Mouse (Mus musculus) liver, embryonic 12.5 days (tissue): ENCODE data around the gene Gm17018. TPM values are rescaled to one million over a fixed set of nuclear protein-coding genes. Genes with fewer than 3 reads are reported as not detected.

Experiments used
- ATAC-seq: fragments of 200-750 bp; cut with Nextera tagmentation; 2 replicates; pipeline ENCODE4 v1.8.0; 2017; ENCODE audit warnings: moderate number of reproducible peaks, mild to moderate bottlenecking, moderate library complexity
- H3K27ac ChIP-seq: fragments of 300-500 bp; sonication (generic); 2 replicates; pipeline ENCODE4 v1.5.1; 2016; ENCODE audit warnings: mild to moderate bottlenecking
- H3K27me3 ChIP-seq: fragments of 300-500 bp; sonication (generic); replicated peaks from 2 replicates; pipeline ENCODE4 v1.6.1; 2016; ENCODE audit warnings: mild to moderate bottlenecking, moderate library complexity
- H3K36me3 ChIP-seq: fragments of 300-500 bp; sonication (generic); 2 replicates; pipeline ENCODE4 v1.6.1; 2016; ENCODE audit warnings: mild to moderate bottlenecking, moderate library complexity
- H3K4me1 ChIP-seq: fragments of 300-500 bp; sonication (generic); 2 replicates; pipeline ENCODE4 v1.6.1; 2016
- H3K4me2 ChIP-seq: fragments of 300-500 bp; sonication (generic); 2 replicates; pipeline ENCODE4 v1.6.1; 2016; ENCODE audit warnings: mild to moderate bottlenecking, moderate library complexity
- H3K4me3 ChIP-seq: fragments of 300-500 bp; sonication (generic); 2 replicates; pipeline ENCODE4 v1.5.1; 2016; ENCODE audit warnings: mild to moderate bottlenecking, moderate library complexity
- H3K9ac ChIP-seq: fragments of 300-500 bp; sonication (generic); 2 replicates; pipeline ENCODE4 v1.6.1; 2016; ENCODE audit warnings: mild to moderate bottlenecking, moderate library complexity
- H3K9me3 ChIP-seq: fragments of 300-500 bp; sonication (generic); replicated peaks from 2 replicates; pipeline ENCODE4 v1.6.1; 2016; ENCODE audit warnings: mild to moderate bottlenecking, moderate library complexity
- WGBS: fragments of 180-500 bp; shearing (Covaris S2); methylation state at CpG from one replicate; pipeline ENCODE4 v1.1.7; 2016; ENCODE audit not compliant: insufficient replicate concordance; 5-methylcytosine and 5-hydroxymethylcytosine counted together
- polyA plus RNA-seq: library from polyadenylated mRNA; unstranded; fragments of >200 nt; fragmentation: Nextera tagmentation; extraction: Ambion mirVana; gene quantifications from 2 replicates; pipeline ENCODE4 v1.2.1, GENCODE M21; 2016

The Gm17018 gene
- polyA plus RNA-seq, 1 experiment from 2014 or later: 25.5 TPM

DNA sequence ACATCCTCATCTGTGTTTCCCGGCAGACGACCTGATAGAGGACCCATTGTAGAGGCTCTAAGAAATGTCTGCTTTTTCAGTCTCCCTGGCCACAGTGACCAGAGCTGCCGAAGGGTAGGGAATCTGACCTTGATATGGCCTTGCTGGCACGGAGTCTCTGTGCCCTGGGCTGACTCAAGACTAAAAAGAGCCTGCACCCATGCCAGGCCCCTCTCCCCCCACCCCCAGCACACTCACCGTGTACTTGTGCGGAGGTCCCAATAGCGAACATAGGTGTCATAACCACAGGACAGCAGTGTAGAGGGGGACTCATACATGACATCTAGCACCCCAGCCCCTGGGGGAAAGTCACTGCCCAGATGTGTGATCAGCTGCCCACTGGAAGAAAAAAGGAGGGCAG, 19.0 kb downstream of the Gm17018 start:
- H3K4me1 ChIP-seq: peaks cover 46% of the 10 kb centered on the region
- 84% methylated on average over 7 of the region's 7 CpGs for WGBS

DNA sequence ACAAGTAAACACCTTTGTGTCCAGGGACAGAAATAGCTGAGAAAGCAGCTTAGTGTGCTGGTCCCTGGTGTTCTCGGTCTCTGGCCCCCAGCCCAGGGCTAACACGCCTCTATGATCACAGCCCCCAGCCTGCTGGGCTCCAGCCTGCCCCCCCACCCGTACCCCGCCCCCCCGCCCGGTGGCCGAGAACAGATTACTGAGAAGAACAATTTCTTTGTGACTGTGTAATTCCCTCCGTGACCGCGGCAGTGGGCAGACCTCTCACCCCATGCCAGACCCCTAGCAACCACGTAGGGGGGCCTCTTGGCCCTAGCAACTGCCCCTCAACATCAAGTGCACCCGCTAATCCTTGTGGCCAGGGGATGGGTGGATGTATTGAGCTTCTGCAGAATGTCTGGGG, 19.8 kb downstream of the Gm17018 start:
- H3K27ac ChIP-seq: no peak overlapping the region
- H3K9ac ChIP-seq: no peak overlapping the region
- H3K36me3 ChIP-seq: peaks cover 46% of the 10 kb centered on the region
- H3K4me1 ChIP-seq: peaks cover 38% of the 10 kb centered on the region
- 77% methylated on average over 12 of the region's 12 CpGs for WGBS
- no peaks in the 10 kb centered on the region for H3K27me3 ChIP-seq
- ATAC-seq: no peak
- H3K4me2 ChIP-seq: no peak overlapping the region
- no peaks in the 10 kb centered on the region for H3K9me3 ChIP-seq
- H3K4me3 ChIP-seq: no peak overlapping the region

More for the DNA sequence above, 19.0 kb downstream of the Gm17018 start:
- H3K4me3 ChIP-seq: no peak overlapping the region
- H3K27me3 ChIP-seq: no peaks in the 10 kb centered on the region
- no peak overlapping the region for H3K4me2 ChIP-seq
- ATAC-seq: no peak
- peaks cover 46% of the 10 kb centered on the region for H3K36me3 ChIP-seq
- H3K9ac ChIP-seq: no peak overlapping the region
- H3K27ac ChIP-seq: no peak overlapping the region
- no peaks in the 10 kb centered on the region for H3K9me3 ChIP-seq

DNA sequence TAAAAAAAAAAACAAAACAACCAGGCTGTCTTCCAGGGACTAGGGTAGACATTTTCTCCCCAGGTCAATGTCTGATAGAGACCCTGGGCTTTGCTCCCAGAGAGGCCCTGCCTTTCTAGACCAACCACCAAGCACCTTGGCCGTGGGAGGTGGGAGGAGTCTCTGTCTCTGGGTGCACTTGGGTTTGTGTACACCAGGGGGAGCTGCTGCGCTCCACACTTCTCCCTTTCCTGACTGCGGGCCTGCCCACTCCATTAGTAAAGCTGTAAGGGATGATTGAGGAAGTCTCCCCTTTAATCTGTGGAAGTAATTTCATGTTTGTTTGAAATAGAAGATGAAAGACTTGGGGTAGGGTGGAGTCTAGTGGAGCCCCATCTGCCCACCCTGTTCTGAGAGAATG, 20.8 kb downstream of the Gm17018 start:
- no peak overlapping the region for H3K4me2 ChIP-seq
- H3K4me3 ChIP-seq: no peak overlapping the region
- peaks cover 28% of the 10 kb centered on the region for H3K4me1 ChIP-seq
- peaks cover 44% of the 10 kb centered on the region for H3K36me3 ChIP-seq
- H3K27me3 ChIP-seq: no peaks in the 10 kb centered on the region
- H3K27ac ChIP-seq: no peak overlapping the region
- 25% methylated on average over 3 of the region's 3 CpGs for WGBS
- H3K9me3 ChIP-seq: no peaks in the 10 kb centered on the region
- ATAC-seq: peak; percentile 56
- no peak overlapping the region for H3K9ac ChIP-seq

DNA sequence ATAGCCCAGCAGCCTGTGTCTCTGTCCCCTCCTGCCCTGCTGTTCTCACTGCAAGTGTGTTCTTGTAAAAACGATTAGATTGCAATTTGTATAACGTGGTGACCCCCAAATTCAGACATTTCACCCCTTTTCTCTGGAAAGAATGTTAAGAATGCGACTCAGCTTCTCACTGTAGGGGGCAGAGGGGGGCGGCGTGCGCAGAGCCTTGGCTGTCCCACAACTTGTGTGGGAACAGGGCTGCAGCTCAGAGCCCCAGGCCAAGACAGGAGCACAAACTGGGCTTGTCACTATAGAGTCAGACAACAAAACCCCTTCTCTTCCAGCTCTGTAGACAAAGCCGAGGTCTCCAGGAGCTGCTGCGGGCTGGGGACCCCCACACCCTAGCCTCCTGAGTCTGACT, 21.7 kb downstream of the Gm17018 start:
- WGBS: 54% methylated on average over 8 of the region's 8 CpGs
- peaks cover 19% of the 10 kb centered on the region for H3K4me1 ChIP-seq

DNA sequence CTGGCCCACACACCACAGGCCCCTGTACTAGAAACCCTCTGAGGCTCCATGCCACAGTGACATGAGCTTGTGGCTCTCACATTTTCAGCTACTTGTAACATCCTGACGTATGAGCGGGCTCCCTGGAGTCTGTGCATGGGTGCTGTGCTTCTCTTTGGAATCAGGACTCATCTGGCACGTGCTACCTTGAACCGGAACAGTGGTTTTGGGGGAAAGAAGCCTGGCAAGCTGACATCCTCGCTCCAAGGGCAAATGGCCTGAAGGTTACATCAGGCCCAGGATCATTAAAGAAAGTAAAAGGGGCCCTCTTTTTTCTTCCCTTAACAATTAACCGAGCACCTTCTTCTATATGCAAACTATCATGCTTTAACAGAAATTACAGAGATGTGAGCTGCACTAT, 22.7 kb downstream of the Gm17018 start:
- Histone ChIP-seq H3K36me3 (peaks cover 28% of the 10 kb centered on the region), H3K9ac (no peak overlapping the region), H3K9me3 (no peaks in the 10 kb centered on the region), H3K27me3 (no peaks in the 10 kb centered on the region), H3K27ac (no peak overlapping the region), H3K4me1 (peaks cover 12% of the 10 kb centered on the region), H3K4me2 (no peak overlapping the region), H3K4me3 (no peak overlapping the region)
- 90% methylated on average over 6 of the region's 6 CpGs for WGBS
- ATAC-seq: no peak

More for the DNA sequence above, 21.7 kb downstream of the Gm17018 start:
- H3K36me3 ChIP-seq: peaks cover 38% of the 10 kb centered on the region
- H3K4me3 ChIP-seq: no peak overlapping the region
- no peak overlapping the region for H3K9ac ChIP-seq
- ATAC-seq: no peak
- H3K4me2 ChIP-seq: no peak overlapping the region
- no peaks in the 10 kb centered on the region for H3K9me3 ChIP-seq
- no peaks in the 10 kb centered on the region for H3K27me3 ChIP-seq
- no peak overlapping the region for H3K27ac ChIP-seq

DNA sequence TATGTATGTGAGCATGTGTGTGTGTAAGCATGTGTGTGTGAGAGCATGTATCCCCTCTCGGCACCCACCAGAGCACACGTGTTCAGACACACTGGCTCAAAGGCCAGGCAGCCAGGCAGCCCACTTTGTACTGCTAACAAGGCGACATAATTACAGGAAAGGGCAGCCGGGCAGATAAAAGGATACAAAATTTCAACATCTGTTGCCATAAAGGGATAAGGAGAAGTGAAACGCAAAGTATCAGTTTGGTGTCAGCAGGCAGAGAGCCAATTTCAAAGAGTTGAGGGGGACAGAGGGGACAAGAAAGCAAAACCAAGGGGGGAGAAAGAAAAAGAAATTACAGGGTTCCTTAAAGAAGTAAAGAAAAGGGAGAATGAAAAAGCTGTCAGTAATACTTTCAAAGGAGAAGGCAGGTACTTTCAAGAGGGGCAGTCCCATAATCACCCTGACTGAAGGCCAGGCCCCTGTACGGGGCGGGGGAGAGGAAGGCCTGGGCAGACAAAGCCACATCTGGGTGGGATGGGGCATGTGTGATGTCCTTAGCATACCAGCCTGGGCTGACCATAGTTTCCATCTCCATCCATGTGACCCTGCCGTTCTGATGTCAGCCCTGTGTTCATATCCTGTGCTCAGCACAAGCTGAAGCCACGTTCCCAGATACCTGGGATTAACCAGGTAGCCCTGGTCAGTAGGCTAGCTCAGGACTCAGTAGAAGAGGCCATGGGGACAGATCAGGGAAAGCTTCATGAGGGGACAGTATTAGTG, 24.6 kb downstream of the Gm17018 start:
- Histone ChIP-seq H3K4me3 (no peak overlapping the region), H3K27me3 (no peaks in the 10 kb centered on the region), H3K9me3 (no peaks in the 10 kb centered on the region), H3K9ac (no peak overlapping the region), H3K36me3 (peaks cover 11% of the 10 kb centered on the region; the same call in 1 of the 2 replicates), H3K4me1 (peaks cover 12% of the 10 kb centered on the region), H3K27ac (no peak overlapping the region), H3K4me2 (no peak overlapping the region)
- no peak for ATAC-seq
- WGBS: 67% methylated on average over 9 of the region's 9 CpGs

DNA sequence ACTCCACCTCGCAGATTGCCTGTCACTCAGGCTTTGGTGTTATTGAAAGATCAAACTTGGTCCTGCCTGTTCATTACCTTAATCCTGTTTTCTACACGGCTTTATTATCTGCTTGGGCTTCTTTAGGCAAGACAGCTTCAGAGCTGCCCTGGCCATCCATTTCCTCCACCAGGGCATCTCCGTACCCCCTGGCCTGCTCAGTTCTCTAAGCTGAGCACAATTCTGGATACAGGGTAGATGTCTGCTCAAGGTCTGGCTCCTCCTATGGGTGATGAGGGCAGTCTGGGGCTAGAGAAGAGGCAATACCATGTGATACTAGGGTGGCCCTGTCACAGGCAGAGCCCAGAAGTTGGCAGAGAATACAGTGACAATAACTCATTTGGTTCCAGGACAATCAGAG, 26.4 kb downstream of the Gm17018 start:
- H3K36me3 ChIP-seq: peaks cover 7% of the 10 kb centered on the region
- no peak overlapping the region for H3K4me3 ChIP-seq
- H3K4me1 ChIP-seq: peaks cover 15% of the 10 kb centered on the region
- H3K4me2 ChIP-seq: no peak overlapping the region
- H3K9me3 ChIP-seq: no peaks in the 10 kb centered on the region
- no peak overlapping the region for H3K27ac ChIP-seq
- no peaks in the 10 kb centered on the region for H3K27me3 ChIP-seq
- no peak overlapping the region for H3K9ac ChIP-seq
- WGBS: 83% methylated on average over 3 of the region's 3 CpGs
- no peak for ATAC-seq

DNA sequence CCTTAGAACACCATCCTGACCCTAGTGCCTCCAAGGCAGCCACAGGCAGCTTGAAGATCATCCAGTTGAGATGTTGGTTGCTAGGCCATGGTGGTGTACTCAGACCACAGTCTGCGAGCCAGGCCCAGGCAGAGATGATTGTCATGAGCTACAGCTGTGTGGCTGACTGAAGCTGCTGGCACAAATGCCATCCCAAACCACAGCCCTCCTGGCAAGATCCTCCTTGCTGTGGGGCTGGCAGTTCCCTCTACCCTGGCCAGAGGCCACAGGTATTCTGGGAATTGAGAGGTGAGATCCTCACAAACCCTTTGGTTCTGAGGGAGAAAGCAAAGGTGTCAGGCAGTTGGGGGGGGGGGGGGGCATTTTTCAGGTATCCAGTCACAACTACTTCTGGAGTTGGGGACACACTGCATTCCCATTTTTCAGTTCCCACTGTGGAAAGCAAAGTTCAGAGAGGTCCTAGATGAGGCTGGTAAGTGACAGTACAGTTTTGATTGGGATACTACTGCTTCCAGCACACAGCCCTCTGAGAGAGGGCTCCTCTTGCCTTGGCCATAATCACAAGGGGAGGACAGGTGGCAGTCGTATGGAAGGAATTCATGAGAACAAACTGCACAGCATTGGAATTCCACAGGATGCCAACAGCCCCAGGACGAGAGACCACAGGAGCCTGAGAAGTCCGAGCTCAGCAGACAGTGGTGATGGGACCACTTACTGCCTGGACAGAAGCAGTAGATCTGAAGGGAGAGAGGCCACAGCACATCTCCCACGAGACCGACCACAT, 27.3 kb downstream of the Gm17018 start:
- H3K4me3 ChIP-seq: no peak overlapping the region
- H3K27me3 ChIP-seq: no peaks in the 10 kb centered on the region
- no peak overlapping the region for H3K9ac ChIP-seq
- ATAC-seq: no peak
- H3K36me3 ChIP-seq: peaks cover 7% of the 10 kb centered on the region
- H3K27ac ChIP-seq: no peak overlapping the region
- WGBS: 88% methylated on average over 6 of the region's 6 CpGs
- H3K9me3 ChIP-seq: no peaks in the 10 kb centered on the region
- no peak overlapping the region for H3K4me2 ChIP-seq
- H3K4me1 ChIP-seq: peaks cover 15% of the 10 kb centered on the region

DNA sequence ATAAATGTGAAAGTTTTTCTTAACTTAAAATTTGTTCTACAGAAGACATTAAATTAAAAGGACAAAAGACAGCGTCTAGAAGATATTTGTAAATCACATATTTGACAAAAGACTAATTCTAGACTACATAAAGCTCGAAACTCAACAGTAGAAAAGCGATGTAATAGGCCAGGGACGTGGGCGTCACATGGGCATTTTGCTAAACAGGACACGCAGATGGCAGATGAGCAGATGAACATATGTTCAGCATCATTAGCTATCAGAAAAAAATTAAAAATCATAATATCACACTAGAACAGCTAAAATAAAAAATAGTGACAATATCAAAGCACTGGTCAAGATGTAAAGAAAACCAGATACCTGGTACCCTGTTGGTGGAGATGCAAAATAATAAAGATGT, 29.3 kb downstream of the Gm17018 start:
- WGBS: 85% methylated on average over 6 of the region's 6 CpGs
- peaks cover 20% of the 10 kb centered on the region for H3K4me1 ChIP-seq
- no peaks in the 10 kb centered on the region for H3K27me3 ChIP-seq
- H3K9ac ChIP-seq: no peak overlapping the region
- peaks cover 4% of the 10 kb centered on the region for H3K36me3 ChIP-seq
- no peak overlapping the region for H3K4me2 ChIP-seq
- H3K9me3 ChIP-seq: no peaks in the 10 kb centered on the region
- no peak overlapping the region for H3K4me3 ChIP-seq
- ATAC-seq: no peak
- H3K27ac ChIP-seq: no peak overlapping the region

DNA sequence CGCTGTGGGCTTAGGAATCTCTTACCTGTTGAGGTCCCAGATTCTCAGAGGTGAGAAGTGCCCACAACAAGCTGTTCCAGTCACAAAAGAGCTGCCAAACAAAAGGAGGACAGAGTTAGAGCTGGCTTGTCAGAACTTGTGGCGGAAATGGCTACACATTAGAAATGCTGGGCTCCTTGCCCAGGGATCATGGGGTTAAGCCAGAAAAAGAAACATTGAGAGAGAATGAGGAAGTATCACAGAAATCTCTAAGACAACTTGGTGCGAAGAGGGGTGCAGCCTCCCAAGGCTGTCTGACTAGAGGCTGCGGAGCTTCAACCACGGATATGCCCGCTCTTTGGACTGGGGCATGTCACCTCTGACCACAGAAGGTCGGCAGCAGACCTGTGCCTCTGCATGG, 31.3 kb downstream of the Gm17018 start:
- Histone ChIP-seq H3K4me2 (no peak overlapping the region), H3K4me3 (no peak overlapping the region), H3K4me1 (peaks cover 20% of the 10 kb centered on the region), H3K36me3 (peaks cover 4% of the 10 kb centered on the region), H3K9me3 (no peaks in the 10 kb centered on the region), H3K9ac (no peak overlapping the region), H3K27ac (no peak overlapping the region), H3K27me3 (no peaks in the 10 kb centered on the region)
- 56% methylated on average over 7 of the region's 7 CpGs for WGBS
- no peak for ATAC-seq

DNA sequence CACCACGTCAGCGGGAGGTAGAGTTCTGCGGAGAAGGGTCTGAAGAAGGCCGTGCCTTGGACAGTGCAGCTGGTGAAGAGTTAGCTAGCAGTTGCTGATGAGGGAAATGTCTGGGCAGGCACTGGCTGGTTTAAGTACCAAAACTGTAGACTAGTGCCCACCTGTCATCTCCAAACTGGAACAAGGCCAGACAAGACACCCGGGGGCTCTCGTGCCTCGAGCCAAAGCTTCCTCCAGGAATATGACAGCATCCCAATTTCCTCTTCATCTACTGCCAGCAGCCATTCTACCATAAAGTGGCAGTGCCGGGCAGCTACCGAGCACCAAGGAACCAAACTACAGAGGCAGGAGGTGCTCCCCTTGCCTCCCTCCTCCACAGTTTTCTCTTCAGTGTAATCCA, 32.5 kb downstream of the Gm17018 start:
- no peak for ATAC-seq
- no peaks in the 10 kb centered on the region for H3K9me3 ChIP-seq
- 88% methylated on average over 9 of the region's 9 CpGs for WGBS

DNA sequence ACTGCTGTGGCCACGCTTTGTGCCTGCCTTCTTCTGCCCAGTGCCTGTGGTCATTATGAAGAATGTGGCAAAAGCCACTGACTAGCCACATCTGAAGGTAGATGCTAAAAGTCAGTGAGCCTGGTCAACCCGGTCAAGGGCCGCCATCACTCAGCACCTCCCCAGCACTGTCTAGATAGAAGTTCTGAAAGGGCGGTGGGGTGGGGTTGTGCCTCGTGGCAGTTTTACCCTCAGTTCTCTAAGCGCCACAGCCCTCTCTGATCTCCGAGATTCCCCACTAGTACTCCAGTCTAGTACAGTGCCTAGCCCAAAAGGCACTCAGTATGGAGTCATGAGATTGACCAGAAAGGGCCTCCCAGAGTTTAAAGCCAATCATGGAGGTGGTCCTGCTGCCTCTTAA, 33.7 kb downstream of the Gm17018 start:
- ATAC-seq: no peak

More for the DNA sequence above, 32.5 kb downstream of the Gm17018 start:
- H3K27me3 ChIP-seq: no peaks in the 10 kb centered on the region
- no peak overlapping the region for H3K4me3 ChIP-seq
- H3K4me1 ChIP-seq: peaks cover 20% of the 10 kb centered on the region
- H3K36me3 ChIP-seq: peaks cover 4% of the 10 kb centered on the region; the same call in 1 of the 2 replicates
- no peak overlapping the region for H3K9ac ChIP-seq
- no peak overlapping the region for H3K27ac ChIP-seq
- H3K4me2 ChIP-seq: no peak overlapping the region

More for the DNA sequence above, 33.7 kb downstream of the Gm17018 start:
- Histone ChIP-seq H3K9me3 (no peaks in the 10 kb centered on the region), H3K4me2 (no peak overlapping the region), H3K4me3 (no peak overlapping the region), H3K27ac (no peak overlapping the region), H3K27me3 (no peaks in the 10 kb centered on the region), H3K36me3 (peaks cover 4% of the 10 kb centered on the region; the same call in 1 of the 2 replicates), H3K9ac (no peak overlapping the region), H3K4me1 (peaks cover 20% of the 10 kb centered on the region)
- 76% methylated on average over 7 of the region's 7 CpGs for WGBS
